Mouse (Mus musculus): ENCODE data around the gene Ncf2.

DNA sequence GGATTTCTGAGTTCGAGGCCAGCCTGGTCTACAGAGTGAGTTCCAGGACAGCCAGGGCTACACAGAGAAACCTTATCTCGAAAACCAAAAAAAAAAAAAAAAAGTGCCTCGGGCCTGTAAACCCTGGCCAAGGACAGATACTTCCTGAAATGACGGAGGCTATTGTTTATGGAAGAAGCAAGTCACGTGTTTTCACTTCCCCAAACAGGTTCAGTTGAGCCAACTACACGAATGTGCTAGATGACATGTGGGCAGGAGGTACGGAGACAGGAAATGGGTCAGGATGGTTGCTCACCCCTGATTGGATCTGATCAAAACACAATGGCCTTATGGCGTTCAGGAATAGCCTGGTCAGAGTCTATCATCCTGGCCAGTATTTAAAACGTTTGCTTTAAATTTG is 1.9 kb upstream of the Ncf2 start:
- TF ChIP-seq CTCF (IDR thresholded peaks at IDR 0.05; ENCODE audit: extremely low read depth, insufficient read depth, insufficient read length, insufficient replicate concordance) (no peak), POLR2A (IDR thresholded peaks at IDR 0.05; ENCODE audit: low read depth, low read length) (no peak)
